Mouse (Mus musculus): ENCODE results near the gene Ccl24.

The Ccl24 gene

DNA sequence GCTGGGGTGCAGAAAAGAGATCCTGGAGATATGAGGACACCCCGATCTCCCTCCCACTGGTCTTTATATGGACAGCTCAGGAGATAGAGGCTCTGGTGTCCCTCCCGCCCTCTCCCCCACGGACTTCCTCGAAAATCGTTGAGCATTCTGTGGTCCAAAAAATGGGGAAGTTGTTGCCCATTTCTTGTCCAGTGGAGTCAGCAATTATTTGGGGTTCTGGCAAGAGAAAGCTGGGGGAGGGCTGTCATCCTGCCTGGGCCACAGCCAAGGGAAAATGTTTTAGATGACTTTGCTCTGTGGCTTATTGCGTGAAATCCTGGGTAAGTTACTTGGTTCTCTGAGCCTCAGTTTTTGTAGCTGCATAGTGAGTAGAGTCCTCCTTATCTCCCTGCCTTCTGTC, at the start of gene Ccl24:
TSS of gene Ccl24 (minus strand) at position 44 of the 400 bp plus-strand sequence.
- TF ChIP-seq GATA4 (IDR thresholded peaks at IDR 0.05; ENCODE audit: insufficient replicate concordance, low read length), result no peak

DNA sequence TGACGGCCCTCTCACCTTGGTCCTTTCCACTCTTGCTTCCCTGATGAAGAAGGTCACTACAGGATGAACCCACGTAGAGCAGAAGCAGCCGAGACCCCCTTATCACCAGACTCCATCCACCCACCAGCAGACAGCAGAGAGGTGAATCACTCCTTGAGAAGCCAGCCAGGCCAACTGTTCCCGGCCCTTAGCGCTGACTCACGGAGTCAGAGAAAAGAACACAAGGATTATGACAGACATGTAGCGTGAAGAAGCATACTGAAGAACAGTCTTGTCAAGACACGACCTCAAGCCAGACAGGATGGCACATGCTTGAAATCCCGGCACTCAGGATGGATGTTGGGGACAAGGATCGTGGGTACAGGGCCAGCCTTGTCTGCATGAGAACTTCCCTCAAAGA, 48.9 kb upstream of the Ccl24 start:
- no peak for TF ChIP-seq GATA4 (IDR thresholded peaks at IDR 0.05; ENCODE audit: insufficient replicate concordance, low read length)

DNA sequence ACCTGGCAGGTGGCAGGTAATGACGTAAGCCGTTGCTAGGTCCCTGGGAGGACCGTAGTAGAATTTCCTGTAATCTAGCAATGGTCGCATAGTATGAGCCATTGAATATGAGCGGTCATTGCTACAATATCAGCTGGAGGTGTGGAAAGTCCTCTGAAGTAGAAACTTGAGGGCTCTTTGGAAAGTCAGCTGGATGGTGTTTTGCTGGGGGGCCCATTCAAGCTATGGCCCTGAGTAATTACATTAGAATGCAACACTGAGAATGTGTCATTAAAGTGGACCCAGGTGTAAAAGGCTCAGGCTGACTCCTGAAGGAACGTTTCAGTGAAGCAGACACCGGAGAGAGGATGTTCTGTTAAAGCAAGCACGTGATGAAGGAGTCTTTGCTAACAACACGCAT, 47.7 kb upstream of the Ccl24 start:
- no peak for TF ChIP-seq GATA4 (IDR thresholded peaks at IDR 0.05; ENCODE audit: insufficient replicate concordance, low read length)

DNA sequence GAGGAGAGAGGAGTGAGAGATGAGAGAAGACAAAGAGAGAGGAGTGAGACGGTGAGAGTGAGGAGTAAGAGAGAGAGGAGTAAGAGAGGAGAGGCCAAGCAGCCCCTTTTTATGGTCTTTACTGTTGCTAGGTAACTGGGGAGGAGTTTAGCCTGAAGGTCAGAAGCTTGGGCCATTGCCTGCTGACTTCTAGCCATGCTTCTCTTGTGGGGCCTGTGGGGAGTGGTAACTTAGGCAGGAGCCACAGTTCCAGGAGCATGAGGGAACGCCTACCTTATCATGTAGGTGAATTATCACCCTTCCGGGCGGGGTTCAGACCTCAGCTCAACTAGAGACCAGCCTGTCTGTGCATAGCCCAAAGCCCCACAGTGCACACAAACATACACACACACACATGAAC, 36.9 kb upstream of the Ccl24 start:
- no peak for TF ChIP-seq GATA4 (IDR thresholded peaks at IDR 0.05; ENCODE audit: insufficient replicate concordance, low read length)

DNA sequence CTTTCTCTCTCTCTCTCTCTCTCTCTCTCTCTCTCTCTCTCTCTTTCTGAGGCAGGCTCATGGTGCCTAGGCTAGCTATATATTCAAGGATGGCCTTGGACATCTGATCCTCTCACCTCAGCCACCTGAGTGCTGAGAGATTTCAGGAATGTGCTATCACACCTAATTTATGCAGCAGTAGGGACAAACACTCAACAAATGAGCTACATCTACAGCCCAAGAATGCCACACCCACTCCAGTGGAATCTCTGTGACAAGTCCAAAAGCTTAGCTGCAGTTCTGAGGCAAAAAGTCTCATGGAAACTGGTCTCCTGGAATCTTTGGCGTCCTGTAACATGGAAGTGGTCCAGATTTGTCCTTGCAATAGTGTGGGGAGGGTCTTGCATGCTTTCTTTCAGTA, 34.7 kb upstream of the Ccl24 start:
- no peak for TF ChIP-seq GATA4 (IDR thresholded peaks at IDR 0.05; ENCODE audit: insufficient replicate concordance, low read length)

DNA sequence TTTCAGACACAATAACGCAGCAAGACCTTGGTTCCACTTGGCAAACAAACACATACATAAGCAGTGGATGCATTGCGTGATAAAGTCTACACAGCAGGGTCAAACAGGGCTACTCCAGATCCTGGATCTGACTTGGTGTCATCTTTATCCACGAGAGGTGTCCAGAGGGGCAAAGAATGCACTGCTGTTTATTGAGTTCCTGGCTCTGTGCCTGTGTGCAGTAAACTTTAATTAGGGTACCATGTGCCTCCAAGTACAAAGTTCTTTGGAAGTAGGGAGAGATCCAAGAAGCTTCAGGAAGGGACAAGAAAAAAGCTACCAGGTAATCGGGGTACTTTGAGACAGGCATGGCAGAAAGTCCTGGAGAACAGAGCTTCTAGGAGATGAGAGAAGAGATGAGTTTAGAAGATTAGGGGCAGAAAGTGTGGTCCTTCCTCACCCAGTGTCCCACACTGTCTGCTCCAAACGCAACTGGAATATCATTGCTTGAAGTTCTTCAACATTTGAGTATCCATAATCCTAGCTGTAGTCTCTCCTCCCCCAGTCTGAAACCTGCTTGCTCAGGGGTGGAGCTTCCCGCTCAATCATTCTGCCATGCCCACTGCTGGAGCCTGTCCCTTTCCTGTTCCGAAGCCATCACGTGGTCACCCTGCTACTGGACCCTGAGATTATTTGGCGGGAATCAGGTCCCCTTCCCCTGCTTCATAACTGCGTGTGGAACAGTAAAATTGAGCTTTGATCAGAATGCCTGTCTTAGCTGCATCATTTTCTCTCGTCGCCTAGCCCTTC, 17.3 kb upstream of the Ccl24 start:
- TF ChIP-seq GATA4 (IDR thresholded peaks at IDR 0.05; ENCODE audit: insufficient replicate concordance, low read length), result no peak

DNA sequence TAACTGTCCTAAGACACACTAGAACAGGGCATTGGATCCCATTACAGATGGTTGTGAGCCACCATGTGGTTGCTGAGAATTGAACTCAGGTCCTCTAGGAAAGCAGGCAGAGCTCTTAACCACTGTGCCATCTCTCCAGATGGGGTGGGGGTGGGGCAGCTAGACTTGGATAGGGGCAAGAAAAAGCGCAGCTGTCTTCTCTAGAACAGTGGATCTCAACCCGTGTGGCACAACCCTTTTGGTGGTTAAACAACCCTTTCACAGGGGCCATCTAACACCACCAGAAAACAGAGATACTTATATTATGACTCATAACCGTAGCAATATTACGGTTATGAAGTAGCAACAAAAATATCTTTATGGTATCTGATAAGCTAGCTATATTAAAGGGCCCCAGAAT, 14.9 kb upstream of the Ccl24 start:
- no peak for TF ChIP-seq GATA4 (IDR thresholded peaks at IDR 0.05; ENCODE audit: insufficient replicate concordance, low read length)

DNA sequence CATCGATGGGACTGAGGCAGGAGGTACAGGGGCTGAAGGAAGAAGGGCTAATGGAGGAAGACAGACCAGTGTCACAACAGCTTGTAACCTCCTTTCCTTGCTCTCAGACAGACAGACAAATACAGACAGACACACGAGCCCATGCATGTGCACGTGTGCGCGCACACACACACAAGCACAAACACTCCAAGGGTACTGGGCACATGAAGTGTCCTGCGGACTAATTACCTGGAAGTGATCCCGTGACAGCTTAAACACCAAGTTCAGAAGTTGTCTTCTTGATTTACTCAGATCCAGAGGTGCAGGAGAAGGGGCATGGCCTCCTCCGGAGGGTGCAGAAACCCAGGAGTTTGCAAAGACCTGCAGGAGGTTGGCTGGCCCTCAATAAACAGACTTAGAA, 12.8 kb upstream of the Ccl24 start:
- no peak for TF ChIP-seq GATA4 (IDR thresholded peaks at IDR 0.05; ENCODE audit: insufficient replicate concordance, low read length)

DNA sequence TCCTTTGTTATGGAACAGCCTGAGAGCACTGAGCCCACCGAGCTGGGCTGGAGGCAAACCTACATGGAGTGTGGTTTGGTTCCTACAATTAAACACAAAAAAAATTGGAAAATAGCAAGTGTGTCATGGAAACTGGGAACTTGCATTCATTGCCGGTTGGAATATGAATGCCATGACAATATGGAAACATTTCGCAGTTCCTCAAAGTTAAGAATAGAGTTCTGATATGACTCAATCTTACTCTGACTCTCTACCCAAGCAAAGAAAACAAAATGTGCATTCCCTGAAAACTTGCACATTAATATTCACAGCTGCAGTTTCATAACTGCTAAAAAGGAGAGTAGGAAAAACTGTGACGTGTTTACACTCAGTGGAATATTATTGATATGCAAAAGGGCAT, 9.5 kb upstream of the Ccl24 start:
- TF ChIP-seq GATA4 (IDR thresholded peaks at IDR 0.05; ENCODE audit: insufficient replicate concordance, low read length), result no peak

DNA sequence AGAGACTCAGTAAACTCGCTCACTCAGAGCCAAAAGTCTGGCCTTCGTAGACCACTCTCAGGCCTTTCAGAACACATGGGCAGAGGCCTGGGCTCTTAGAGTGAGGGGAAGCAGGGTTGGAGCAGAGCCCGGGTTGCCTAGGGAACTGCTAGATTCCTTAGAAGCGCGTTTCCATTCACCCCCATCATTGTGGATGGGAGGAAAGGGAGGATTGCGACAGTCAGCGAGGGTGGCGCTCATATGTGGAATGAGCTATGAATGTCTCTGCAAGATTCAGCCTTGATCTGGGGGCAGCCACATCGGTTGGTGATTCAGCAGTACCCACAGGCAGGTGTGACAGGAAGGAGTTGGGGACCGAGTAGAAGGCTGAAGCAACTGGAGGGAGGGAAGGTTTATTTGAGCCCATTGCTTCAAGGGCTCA, 6.5 kb upstream of the Ccl24 start:
- no peak for TF ChIP-seq GATA4 (IDR thresholded peaks at IDR 0.05; ENCODE audit: insufficient replicate concordance, low read length)

DNA sequence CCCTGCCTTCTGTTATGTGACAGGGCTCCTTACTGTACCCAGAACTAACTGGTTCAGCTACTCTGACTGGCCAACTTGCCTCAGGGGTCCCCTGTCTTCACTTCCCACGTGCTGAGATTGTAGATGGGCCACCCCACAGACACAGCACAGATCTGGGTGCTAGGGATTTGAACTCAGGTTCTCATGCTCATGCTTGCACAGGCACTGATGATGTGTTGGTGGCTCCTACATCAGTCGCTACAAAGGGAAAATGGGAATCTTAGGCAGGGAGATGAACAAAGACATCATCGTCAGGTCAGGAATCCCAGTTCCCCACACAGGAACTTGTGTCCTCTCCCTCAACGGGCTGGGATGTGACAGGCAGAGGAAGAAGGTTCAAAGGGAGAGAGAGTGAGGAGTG, 3.2 kb upstream of the Ccl24 start:
- TF ChIP-seq GATA4 (IDR thresholded peaks at IDR 0.05; ENCODE audit: insufficient replicate concordance, low read length), result no peak

DNA sequence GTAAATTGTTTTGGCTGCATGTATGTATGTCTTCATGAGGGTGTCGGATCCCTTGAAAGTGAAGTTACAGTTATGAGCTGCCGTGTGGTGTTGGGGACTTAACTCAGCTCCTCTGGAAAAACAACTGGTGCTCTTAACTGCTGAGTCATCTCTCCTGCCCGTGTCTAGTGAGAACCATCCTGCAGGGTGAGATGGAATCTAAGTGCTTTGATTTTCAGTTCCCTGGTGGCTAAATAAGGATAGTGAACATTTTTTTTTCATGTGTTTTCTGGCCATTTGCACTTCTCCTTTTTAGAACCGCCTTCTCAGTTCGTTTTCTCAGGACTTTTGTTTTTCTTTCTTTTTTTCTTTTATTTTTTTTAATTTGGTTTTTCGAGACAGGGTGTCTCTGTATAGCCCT, 4.2 kb downstream of the Ccl24 start:
- no peak for TF ChIP-seq GATA4 (IDR thresholded peaks at IDR 0.05; ENCODE audit: insufficient replicate concordance, low read length)

DNA sequence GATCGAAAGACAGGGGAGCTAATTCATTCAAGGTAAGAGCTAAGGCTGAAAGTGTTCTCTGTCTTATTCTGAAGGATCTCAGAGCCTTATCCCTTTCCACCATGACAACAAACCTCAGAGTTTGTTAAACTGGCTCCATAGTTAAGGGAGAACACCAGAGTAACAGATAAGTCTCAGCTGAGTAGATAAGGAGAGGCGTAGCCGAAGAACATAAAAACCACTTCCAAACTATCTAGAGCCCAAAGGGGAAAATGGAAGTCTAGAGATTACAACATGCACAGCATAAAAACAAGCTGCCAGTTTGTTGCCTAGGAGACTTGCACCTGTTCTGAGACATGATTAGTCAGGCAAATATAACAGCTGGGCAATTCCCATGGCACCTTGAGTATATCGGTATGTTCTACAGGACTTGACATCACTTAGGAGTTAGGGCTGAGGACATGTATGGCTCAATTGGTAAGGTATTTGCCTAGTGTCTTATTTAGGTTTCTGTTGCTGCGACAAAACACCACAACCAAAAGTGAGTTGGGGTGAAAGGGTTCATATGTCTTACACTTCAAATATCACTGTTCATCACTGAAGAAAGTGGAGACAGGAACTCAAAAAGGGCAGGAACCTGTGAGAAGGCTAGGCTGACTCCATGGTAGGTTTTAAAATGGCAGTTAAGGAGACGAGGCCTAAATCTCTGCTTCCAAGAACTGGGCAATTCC, 5.1 kb downstream of the Ccl24 start:
- no peak for TF ChIP-seq GATA4 (IDR thresholded peaks at IDR 0.05; ENCODE audit: insufficient replicate concordance, low read length)

DNA sequence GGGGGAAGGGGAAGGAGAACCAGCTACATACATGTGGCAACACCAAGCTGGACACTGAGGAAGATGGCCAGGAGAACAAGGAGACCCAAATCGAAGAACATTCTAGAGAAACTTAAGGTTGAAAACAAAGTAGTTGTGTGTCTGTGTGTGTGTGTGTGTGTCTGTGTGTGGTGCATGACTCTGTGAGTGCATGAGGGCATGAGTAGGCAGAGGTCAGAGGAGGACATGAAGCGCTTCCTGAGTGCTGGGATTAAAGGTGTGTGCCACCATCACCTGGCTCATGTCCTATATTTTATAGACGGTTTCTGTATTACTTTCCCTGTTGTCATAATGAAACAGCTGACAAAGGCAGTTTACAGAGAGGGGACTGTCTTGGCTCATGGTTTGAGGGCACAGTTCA, 9.4 kb downstream of the Ccl24 start, which contains the start of gene Ccl26:
TSS of gene Ccl26 (minus strand) at position 101 of the 400 bp plus-strand sequence.
- TF ChIP-seq GATA4 (IDR thresholded peaks at IDR 0.05; ENCODE audit: insufficient replicate concordance, low read length), result no peak

DNA sequence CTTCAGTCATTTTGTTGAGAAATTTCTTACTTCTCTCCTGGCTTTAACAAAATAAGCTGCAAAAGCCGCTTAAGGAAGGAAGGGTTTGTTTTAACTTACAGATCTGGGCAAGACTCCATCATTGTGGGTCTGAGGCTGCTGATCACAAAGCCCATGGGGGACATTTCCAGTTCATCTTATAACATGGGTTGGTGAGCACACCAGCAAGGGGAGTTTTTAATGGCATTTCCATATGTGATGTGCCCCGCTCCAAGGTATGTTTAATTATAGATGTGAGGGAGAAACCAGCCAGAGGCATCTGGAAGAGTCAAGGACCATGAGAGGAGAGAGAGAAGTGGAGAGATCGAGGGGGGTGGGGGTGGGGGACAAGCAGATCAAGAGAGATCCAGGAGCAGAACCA, 15.2 kb downstream of the Ccl24 start:
- TF ChIP-seq GATA4 (IDR thresholded peaks at IDR 0.05; ENCODE audit: insufficient replicate concordance, low read length), result no peak

DNA sequence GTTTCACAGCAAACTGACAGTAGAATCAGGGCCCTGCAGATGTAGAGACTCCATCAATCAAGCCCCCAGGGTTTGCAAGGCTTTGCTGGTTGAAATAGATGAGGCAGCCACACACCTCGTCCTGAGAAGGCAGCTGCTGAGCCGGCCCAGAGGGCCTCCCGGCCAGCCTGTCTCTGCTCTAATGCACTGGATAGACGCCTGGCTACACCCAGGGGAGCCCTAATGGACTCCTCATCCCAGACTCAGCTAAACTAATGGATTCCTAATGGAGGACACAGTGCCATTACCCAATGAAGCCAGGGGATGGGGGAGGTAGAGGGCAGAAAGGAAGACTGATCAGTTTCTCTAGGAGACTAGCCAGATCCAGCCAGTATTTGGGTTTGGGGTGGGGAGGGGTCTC, 15.8 kb downstream of the Ccl24 start:
- no peak for TF ChIP-seq GATA4 (IDR thresholded peaks at IDR 0.05; ENCODE audit: insufficient replicate concordance, low read length)

Measured in liver, adult (tissue).